Mouse (Mus musculus) ES-Bruce4 (cell line): Measurements from ENCODE around the gene Cotl1.

Experiments
- CTCF ChIP-seq: IDR thresholded peaks from one replicate; pipeline ENCODE4 v1.8.1; 2011; ENCODE audit warnings: low read depth, low read length
- EP300 ChIP-seq: IDR thresholded peaks from 2 replicates; pipeline ENCODE4 v1.6.1; 2011; ENCODE audit warnings: low read depth, low read length; ENCODE audit not compliant: insufficient read depth
- POLR2A ChIP-seq: IDR thresholded peaks from one replicate; pipeline ENCODE4 v1.8.1; 2011; ENCODE audit warnings: low read length; ENCODE audit not compliant: insufficient read depth

GRCm38 (mm10) chr8:119798170-119798964 lies 42.0 kb downstream of the Cotl1 start:
- TF ChIP-seq CTCF = no peak
- no peak for TF ChIP-seq POLR2A
- TF ChIP-seq EP300 = no peak
